Mouse (Mus musculus) G1E (cell line): ENCODE data around the gene Zfp513.

Experiments used
- CTCF ChIP-seq: IDR thresholded peaks from 2 replicates; pipeline ENCODE4 v1.5.1; 2012; ENCODE audit warnings: low read depth, low read length, inconsistent platforms, mixed read lengths
- GATA1 ChIP-seq: IDR thresholded peaks from 2 replicates; pipeline ENCODE4 v1.6.1; 2012; ENCODE audit warnings: borderline replicate concordance, low read length, inconsistent platforms, mixed read lengths
- GATA2 ChIP-seq: IDR thresholded peaks from 2 replicates; pipeline ENCODE4 v1.6.1; 2012; ENCODE audit warnings: low read depth, low read length, inconsistent platforms, borderline replicate concordance
- POLR2AphosphoS5 ChIP-seq: IDR thresholded peaks from 2 replicates; pipeline ENCODE4 v1.6.1; 2012; ENCODE audit warnings: low read depth, low read length, inconsistent platforms; ENCODE audit not compliant: insufficient replicate concordance
- TAL1 ChIP-seq: conservative IDR thresholded peaks from 2 replicates; pipeline ENCODE4 v1.6.1; 2012; ENCODE audit warnings: low read depth, low read length, inconsistent platforms, mixed read lengths

- TF ChIP-seq CTCF: no peak
- TF ChIP-seq GATA1: no peak
- no peak for TF ChIP-seq POLR2AphosphoS5
- no peak for TF ChIP-seq TAL1
- no peak for TF ChIP-seq GATA2
These were observed 39.6 kb downstream of the Zfp513 start for GRCm38 (mm10) chr5:31162462-31162861.
